Mouse (Mus musculus): ENCODE results near the gene Gm3488.
"Not testable (repeated sequence)": the region's sequence is repeated elsewhere in the genome, so short reads cannot be mapped to it uniquely, and the experiment has no call there.

Gm3488 gene

DNA sequence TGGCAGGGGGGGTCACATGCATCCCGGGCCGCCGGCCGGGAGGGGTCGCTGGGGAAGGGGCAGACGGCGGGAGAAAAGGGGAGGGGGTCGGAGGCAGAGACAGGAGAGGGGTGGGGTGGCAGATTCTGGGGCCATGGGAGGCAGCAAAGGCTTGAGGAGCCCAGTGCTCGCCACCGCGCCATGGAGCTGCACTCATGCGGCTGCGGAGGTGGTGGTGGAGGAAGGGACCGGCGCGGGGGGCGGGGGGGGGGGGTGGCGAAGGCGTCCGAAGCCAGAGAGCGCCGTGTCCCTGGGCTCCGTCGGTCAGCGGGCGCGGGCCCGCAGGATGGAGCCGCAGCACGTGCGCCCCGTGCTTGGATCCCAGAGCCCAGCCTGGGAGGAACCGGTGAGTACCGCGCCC lies at the start of gene Gm3488:
TSS of gene Gm3488 (plus strand) at position 301 of the 400 bp plus-strand sequence.
- not testable (repeated sequence) for DNase-seq (ENCODE audit: low read depth, low spot score)

DNA sequence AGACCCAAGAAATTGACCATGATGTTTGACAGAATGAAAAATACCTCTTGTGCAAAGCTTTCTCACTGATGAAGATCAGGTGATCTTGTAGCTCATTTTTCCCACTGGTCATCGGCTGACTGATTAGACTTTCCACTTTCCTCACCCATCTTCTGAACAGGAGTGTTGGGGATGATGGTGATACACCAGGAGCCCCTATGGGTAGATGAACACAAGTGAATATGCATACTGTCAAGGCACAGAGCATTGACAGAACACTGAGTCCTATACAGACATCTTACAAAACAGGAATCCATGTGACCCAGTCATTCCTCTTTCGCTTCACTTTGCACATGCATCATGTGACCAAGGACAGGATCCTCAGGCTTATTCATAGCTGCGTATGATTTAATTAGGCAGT lies 46.1 kb upstream of the Gm3488 start, which contains the start of gene Gm3194:
TSS of gene Gm3194 (minus strand) at position 101 of the 400 bp plus-strand sequence.
- not testable (repeated sequence) for DNase-seq (ENCODE audit: low read depth, low spot score)

DNA sequence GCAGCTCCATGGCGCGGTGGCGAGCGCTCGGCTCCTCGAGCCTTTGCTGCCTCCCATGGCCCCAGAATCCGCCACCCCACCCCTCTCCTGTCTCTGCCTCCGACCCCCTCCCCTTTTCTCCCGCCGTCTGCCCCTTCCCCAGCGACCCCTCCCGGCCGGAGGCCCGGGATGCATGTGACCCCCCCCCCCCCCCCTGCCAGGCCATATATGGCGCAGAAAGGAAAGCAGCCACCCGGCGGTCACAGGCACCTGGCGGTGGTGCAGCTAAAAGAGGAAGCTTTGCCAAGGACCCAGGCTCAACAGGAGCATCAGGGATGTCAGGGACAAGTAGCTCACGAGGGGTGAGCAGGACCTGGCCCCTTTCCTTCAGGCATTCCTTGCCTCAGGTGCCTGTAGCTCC lies 41.0 kb upstream of the Gm3488 start:
- DNase-seq (ENCODE audit: low read depth, low spot score) = not testable (repeated sequence)

DNA sequence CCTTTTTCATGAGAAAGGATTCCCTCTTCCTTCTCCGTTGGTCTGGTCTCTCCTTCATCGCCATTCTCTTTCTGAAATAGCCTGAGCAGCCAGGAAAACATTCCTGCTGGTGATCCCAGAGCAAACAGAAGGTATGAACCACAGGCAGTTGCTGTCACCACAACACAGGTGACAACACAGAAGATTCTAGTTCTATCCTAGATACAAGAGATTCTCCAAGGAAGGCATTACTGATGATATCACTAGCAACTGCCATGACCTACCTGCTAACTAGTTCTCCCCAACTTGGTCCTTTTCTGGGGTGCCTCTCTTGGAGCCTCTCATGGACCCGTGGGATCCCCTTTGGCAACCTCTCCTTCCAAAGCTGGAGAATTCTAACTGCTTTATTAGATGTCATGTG lies 23.7 kb upstream of the Gm3488 start, which contains the start of gene Gm8246:
TSS of gene Gm8246 (minus strand) at position 101 of the 400 bp plus-strand sequence.
- DNase-seq (ENCODE audit: low read depth, low spot score) = not testable (repeated sequence)

DNA sequence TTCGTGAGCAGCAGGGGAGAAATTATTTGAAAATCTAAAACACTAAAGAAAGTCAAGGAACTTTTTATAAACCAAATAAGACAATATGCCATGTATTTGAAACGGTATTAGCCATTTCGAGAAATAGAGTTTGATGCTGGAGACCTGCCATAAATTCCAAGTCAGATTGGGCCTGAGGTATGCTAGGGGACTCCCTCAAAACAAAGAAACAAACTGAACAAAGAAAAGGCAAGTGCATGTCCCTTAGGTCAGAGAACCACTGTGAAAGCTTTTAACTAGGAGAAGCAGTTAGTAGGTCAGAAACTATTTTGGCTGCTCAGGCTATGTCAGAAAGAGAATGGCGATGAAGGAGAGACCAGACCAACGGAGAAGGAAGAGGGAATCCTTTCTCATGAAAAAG lies 17.6 kb upstream of the Gm3488 start, which contains the start of gene Gm3187:
TSS of gene Gm3187 (plus strand) at position 301 of the 400 bp plus-strand sequence.
- DNase-seq (ENCODE audit: low read depth, low spot score) = not testable (repeated sequence)

DNA sequence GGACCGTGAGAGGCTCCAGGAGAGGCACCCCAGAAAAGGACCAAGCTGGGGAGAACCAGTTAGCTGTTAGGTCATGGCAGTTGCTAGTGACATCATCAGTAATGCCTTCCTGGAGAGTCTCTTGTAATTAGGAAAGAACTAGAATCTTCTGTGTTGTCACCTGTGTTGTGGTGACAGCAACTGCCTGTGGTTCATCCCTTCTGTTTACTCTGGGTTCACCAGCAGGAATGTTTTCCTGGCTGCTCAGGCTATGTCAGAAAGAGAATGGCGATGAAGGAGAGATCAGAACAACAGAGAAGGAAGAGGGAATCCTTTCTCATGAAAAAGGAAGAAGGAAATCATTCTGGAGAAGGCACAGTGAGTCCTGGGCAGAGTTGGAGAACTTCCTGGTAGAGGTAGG lies 36.7 kb downstream of the Gm3488 start, which contains the start of gene Gm3532:
TSS of gene Gm3532 (plus strand) at position 301 of the 400 bp plus-strand sequence.
- DNase-seq (ENCODE audit: low read depth, low spot score) = not testable (repeated sequence)
